Mouse (Mus musculus) lung, postnatal 10 days (tissue): ENCODE measurements around the gene Gorasp1.

Source experiments
- DNase-seq: peaks from one replicate; pipeline ENCODE4 v3.0.0; 2021

The Gorasp1 gene

GRCm38 (mm10) chr9:119925120-119925657, 12.2 kb downstream of the Gorasp1 start:
- DNase-seq: peak; percentile 47

- DNase-seq: no peak
These were observed 13.9 kb downstream of the Gorasp1 start for GRCm38 (mm10) chr9:119923462-119923861.

- no peak for DNase-seq
These were observed 17.5 kb downstream of the Gorasp1 start for GRCm38 (mm10) chr9:119919858-119920257.

GRCm38 (mm10) chr9:119913087-119913838, 24.1 kb downstream of the Gorasp1 start:
- DNase-seq: no peak

GRCm38 (mm10) chr9:119909931-119910330, 27.4 kb downstream of the Gorasp1 start:
- DNase-seq: no peak

GRCm38 (mm10) chr9:119908708-119909107, 28.7 kb downstream of the Gorasp1 start:
- no peak for DNase-seq

GRCm38 (mm10) chr9:119902410-119903151, 34.8 kb downstream of the Gorasp1 start:
- DNase-seq: no peak

GRCm38 (mm10) chr9:119899446-119899845, 37.9 kb downstream of the Gorasp1 start:
- no peak for DNase-seq

GRCm38 (mm10) chr9:119895040-119895721, 42.2 kb downstream of the Gorasp1 start:
- peak; percentile 67 for DNase-seq

- peak; percentile 99 for DNase-seq
These were observed 42.9 kb downstream of the Gorasp1 start, which contains the start of gene Wdr48 for GRCm38 (mm10) chr9:119894339-119895009. Gene Wdr48 (plus strand): TSS chr9:119894878.

- DNase-seq: no peak
These were observed 43.5 kb downstream of the Gorasp1 start for GRCm38 (mm10) chr9:119893881-119894280.

GRCm38 (mm10) chr9:119890692-119891091, 46.7 kb downstream of the Gorasp1 start:
- peak; percentile 44 for DNase-seq

GRCm38 (mm10) chr9:119889446-119889845, 47.9 kb downstream of the Gorasp1 start:
- no peak for DNase-seq

- DNase-seq: no peak
These were observed 48.5 kb downstream of the Gorasp1 start for GRCm38 (mm10) chr9:119888843-119889246.

GRCm38 (mm10) chr9:119887144-119887901, 50.0 kb downstream of the Gorasp1 start:
- peak; percentile 33 for DNase-seq
